Mouse (Mus musculus) heart, postnatal 10 days (tissue): Measurements from ENCODE around the gene Commd7. TPM values are rescaled to one million over a fixed set of nuclear protein-coding genes. Genes with fewer than 3 reads are reported as not detected.
A peak's percentile ranks its signal among the peaks of the same experiment; 100 is the strongest.

Experiments
- DNase-seq, 2 experiments: peaks; one replicate each; pipeline ENCODE4 v3.0.0; 2021
- intact Hi-C: fragments of 180-260 bp; cut with DNase I; formaldehyde crosslinking; loops from one replicate; pipeline ENCODE4 v1.15.1; 2025
- total RNA-seq, 2 experiments: library from RNA; stranded (reverse); gene quantifications; 2 replicates each; pipeline ENCODE4 v1.2.3; 2021

The Commd7 gene
- total RNA-seq, 2 experiments from 2014 or later: 20.1 to 24.2 TPM

- DNase-seq: peak; percentile 29 to 34
- intact Hi-C loops: no loop called here
These were observed 39.4 kb downstream of the Commd7 start for GRCm38 (mm10) chr2:153593186-153593585.

- intact Hi-C loops: no loop called here
- DNase-seq: no peak
These were observed 40.2 kb downstream of the Commd7 start for GRCm38 (mm10) chr2:153592056-153593014.

- peak; percentile 85 to 93 for DNase-seq
- intact Hi-C loops: loop anchor here (1.0 to 10.0 kb wide), 3 partner anchors 108 to 439 kb away; partner anchors contain the start of gene Kif3b
These were observed 45.9 kb downstream of the Commd7 start for GRCm38 (mm10) chr2:153586515-153587174.

GRCm38 (mm10) chr2:153585981-153586380, 46.6 kb downstream of the Commd7 start:
- intact Hi-C loops: loop anchor here (1.0 to 10.0 kb wide), 3 partner anchors 108 to 439 kb away; partner anchors contain the start of gene Kif3b

GRCm38 (mm10) chr2:153584396-153584795, 48.2 kb downstream of the Commd7 start:
- intact Hi-C loops: loop anchor here (10.0 kb wide), 1 partner anchor 290 kb away; the partner anchor contains the start of gene Kif3b
- no peak for DNase-seq

More at GRCm38 (mm10) chr2:153585981-153586380, 46.6 kb downstream of the Commd7 start:
- no peak for DNase-seq

GRCm38 (mm10) chr2:153583641-153584049, 48.9 kb downstream of the Commd7 start:
- intact Hi-C loops: loop anchor here (10.0 kb wide), 1 partner anchor 289 kb away; the partner anchor contains the start of gene Kif3b

GRCm38 (mm10) chr2:153582876-153583585, 49.5 kb downstream of the Commd7 start:
- intact Hi-C loops: loop anchor here (10.0 kb wide), 1 partner anchor 288 kb away; the partner anchor contains the start of gene Kif3b
- DNase-seq: no peak

More at GRCm38 (mm10) chr2:153583641-153584049, 48.9 kb downstream of the Commd7 start:
- no peak for DNase-seq

GRCm38 (mm10) chr2:153581416-153581815, 51.2 kb downstream of the Commd7 start:
- intact Hi-C loops: loop anchor here (10.0 kb wide), 1 partner anchor 287 kb away; the partner anchor contains the start of gene Kif3b
- DNase-seq: no peak

- DNase-seq: no peak
- intact Hi-C loops: loop anchor here (10.0 kb wide), 1 partner anchor 286 kb away; the partner anchor contains the start of gene Kif3b
These were observed 52.1 kb downstream of the Commd7 start for GRCm38 (mm10) chr2:153580458-153580985.

GRCm38 (mm10) chr2:153580042-153580441, 52.5 kb downstream of the Commd7 start:
- DNase-seq: no peak
- intact Hi-C loops: loop anchor here (10.0 kb wide), 1 partner anchor 285 kb away; the partner anchor contains the start of gene Kif3b

GRCm38 (mm10) chr2:153577122-153577521, 55.5 kb downstream of the Commd7 start:
- intact Hi-C loops: loop anchor here (2.0 kb wide), 1 partner anchor 26 kb away; no protein-coding TSS in a partner anchor
- no peak for DNase-seq

- intact Hi-C loops: loop anchor here (2.0 kb wide), 1 partner anchor 25 kb away; no protein-coding TSS in a partner anchor
- DNase-seq: no peak
These were observed 56.4 kb downstream of the Commd7 start for GRCm38 (mm10) chr2:153576150-153576549.

- intact Hi-C loops: no loop called here
- DNase-seq: no peak
These were observed 57.0 kb downstream of the Commd7 start for GRCm38 (mm10) chr2:153575554-153575953.

GRCm38 (mm10) chr2:153573101-153573500, 59.5 kb downstream of the Commd7 start:
- no peak for DNase-seq
- intact Hi-C loops: no loop called here

- no peak for DNase-seq
- intact Hi-C loops: no loop called here
These were observed 64.0 kb downstream of the Commd7 start for GRCm38 (mm10) chr2:153568541-153568940.

GRCm38 (mm10) chr2:153568013-153568412, 64.6 kb downstream of the Commd7 start:
- intact Hi-C loops: no loop called here
- no peak for DNase-seq
